Mouse (Mus musculus) ES-E14 (cell line): ENCODE measurements around the gene Lgmn. TPM values are rescaled to one million over a fixed set of nuclear protein-coding genes. Genes with fewer than 3 reads are reported as not detected.

Experiments
- DNase-seq: peaks from one replicate; pipeline ENCODE4 v3.0.0-alpha.2; 2013; ENCODE audit warnings: low read depth, low spot score
- H3K27ac ChIP-seq: 2 replicates; pipeline ENCODE4 v1.5.1; 2012; ENCODE audit warnings: low read depth, mild to moderate bottlenecking, low read length, moderate library complexity, mixed read lengths; ENCODE audit not compliant: poor library complexity, insufficient read depth, severe bottlenecking
- H3K36me3 ChIP-seq: 2 replicates; pipeline ENCODE4 v1.6.1; 2012; ENCODE audit warnings: mild to moderate bottlenecking, low read length, moderate library complexity, mixed read lengths; ENCODE audit not compliant: control insufficient read depth, poor library complexity, insufficient read depth, severe bottlenecking
- H3K4me1 ChIP-seq, 2 experiments: fragments of 150-350 bp in 1 of 2; sonication (generic) in 1 of 2; 2 replicates each; pipeline ENCODE4 v1.6.1; 2012; ENCODE audit warnings: low read length in 2 of 2, mild to moderate bottlenecking in 1 of 2, mixed read lengths in 1 of 2; ENCODE audit not compliant: control insufficient read depth in 2 of 2, insufficient read depth in 2 of 2, poor library complexity in 1 of 2
- H3K4me3 ChIP-seq, 2 experiments: fragments of 150-350 bp in 1 of 2; sonication (generic) in 1 of 2; 2 replicates each; pipeline ENCODE4 v1.5.1; 2012; ENCODE audit warnings: low read length in 2 of 2, low read depth in 1 of 2, mild to moderate bottlenecking in 1 of 2, mixed read lengths in 1 of 2; ENCODE audit not compliant: insufficient read depth in 1 of 2, poor library complexity in 1 of 2, severe bottlenecking in 1 of 2
- H3K9ac ChIP-seq: 2 replicates; pipeline ENCODE4 v1.6.1; 2012; ENCODE audit warnings: low read depth, mild to moderate bottlenecking, low read length, mixed read lengths; ENCODE audit not compliant: poor library complexity, insufficient read depth, severe bottlenecking
- H3K9me3 ChIP-seq: fragments of 150-350 bp; sonication (generic); 2 replicates; pipeline ENCODE4 v1.6.1; 2012; ENCODE audit warnings: low read depth, mild to moderate bottlenecking, low read length; ENCODE audit not compliant: control insufficient read depth, insufficient read depth
- CHD2 ChIP-seq: IDR thresholded peaks from 2 replicates; pipeline ENCODE4 v1.6.1; 2014; ENCODE audit warnings: mild to moderate bottlenecking, low read depth, low read length, inconsistent platforms
- HCFC1 ChIP-seq: IDR thresholded peaks from 2 replicates; pipeline ENCODE4 v1.6.1; 2012; ENCODE audit warnings: low read length, inconsistent platforms, borderline replicate concordance; ENCODE audit not compliant: insufficient read depth
- MAFK ChIP-seq: IDR thresholded peaks from 2 replicates; pipeline ENCODE4 v1.6.1; 2014; ENCODE audit warnings: mild to moderate bottlenecking, low read depth, low read length, inconsistent platforms; ENCODE audit not compliant: insufficient read depth
- ZC3H11A ChIP-seq: IDR thresholded peaks from 2 replicates; pipeline ENCODE4 v1.6.1; 2012; ENCODE audit warnings: low read depth, mild to moderate bottlenecking, inconsistent platforms, low read length, borderline replicate concordance
- ZNF384 ChIP-seq: IDR thresholded peaks from 2 replicates; pipeline ENCODE4 v1.6.1; 2012; ENCODE audit warnings: low read depth, low read length, inconsistent platforms
- in situ Hi-C, 2 experiments: fragments of 600-800 bp; cut with MboI; formaldehyde crosslinking; loops; one replicate each; pipeline ENCODE4 v1.15.1; 2025; ENCODE audit warnings: low sequenced_read_pairs in 2 of 2, inconsistent platforms in 1 of 2; ENCODE audit not compliant: unreplicated experiment in 2 of 2
- total RNA-seq: library from RNA; depleted of rRNA; stranded (reverse); fragments of 300-350 nt; gene quantifications from 2 replicates; pipeline ENCODE4 v1.2.3, GENCODE M21; 2012

The Lgmn gene
- total RNA-seq, 1 experiment, result 99.1 TPM

DNA sequence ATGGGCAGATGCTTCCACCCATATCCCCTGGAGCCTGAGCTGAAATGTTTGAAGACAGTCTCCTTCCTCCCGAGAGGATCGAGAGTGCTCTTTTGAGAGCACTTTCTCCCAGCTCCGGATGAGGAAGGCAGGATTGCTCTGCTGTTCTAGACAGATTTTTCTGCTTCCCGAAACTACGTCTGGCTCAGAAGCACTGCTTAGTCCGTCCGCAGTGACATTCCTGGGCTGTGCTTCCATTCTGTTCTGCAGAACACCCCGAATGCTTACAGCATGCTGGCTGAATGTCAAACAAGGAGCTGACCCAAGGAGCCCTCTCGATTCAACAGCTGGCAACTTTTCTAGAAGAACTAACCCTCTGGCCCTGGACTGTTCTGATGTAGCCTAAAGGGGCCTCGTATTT lies 10.8 kb upstream of the Lgmn start:
- H3K4me3 ChIP-seq, result no peak overlapping the region
- TF ChIP-seq MAFK (no peak), CHD2 (no peak), ZNF384 (no peak), HCFC1 (no peak), ZC3H11A (no peak)
- no peaks in the 10 kb centered on the region for H3K9me3 ChIP-seq
- no peak overlapping the region for H3K9ac ChIP-seq
- no peaks in the 10 kb centered on the region for H3K36me3 ChIP-seq
- no peak for DNase-seq
- no peaks in the 10 kb centered on the region; a peak in 1 of 4 replicates for H3K4me1 ChIP-seq
- no peak overlapping the region for H3K27ac ChIP-seq
- in situ Hi-C loops, result no loop called here

DNA sequence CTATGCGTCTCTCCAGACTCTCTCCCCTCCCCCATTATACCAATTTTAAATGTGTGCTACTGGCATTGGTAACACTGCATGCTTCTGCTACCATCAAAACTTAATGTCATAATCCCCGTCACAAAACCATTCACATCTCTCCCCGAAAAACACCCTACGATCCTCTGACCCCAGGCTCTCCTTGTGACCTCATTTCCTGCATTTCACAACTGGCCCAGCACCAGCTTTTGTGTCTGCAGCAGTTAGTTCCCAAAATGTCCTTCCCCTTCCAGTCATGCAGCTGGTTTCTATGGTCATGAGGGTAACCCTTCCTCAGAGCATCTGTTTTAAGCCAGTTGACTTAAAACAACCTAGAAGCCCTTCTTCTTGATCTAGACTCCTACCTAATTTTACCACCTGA lies 5.8 kb upstream of the Lgmn start:
- Histone ChIP-seq H3K9me3 (no peaks in the 10 kb centered on the region), H3K4me1 (no peaks in the 10 kb centered on the region), H3K9ac (no peak overlapping the region), H3K27ac (no peak overlapping the region), H3K36me3 (no peaks in the 10 kb centered on the region), H3K4me3 (no peak overlapping the region)
- TF ChIP-seq CHD2 (no peak), HCFC1 (no peak), ZC3H11A (no peak), MAFK (no peak), ZNF384 (no peak)
- DNase-seq, result no peak
- in situ Hi-C loops, result no loop called here

DNA sequence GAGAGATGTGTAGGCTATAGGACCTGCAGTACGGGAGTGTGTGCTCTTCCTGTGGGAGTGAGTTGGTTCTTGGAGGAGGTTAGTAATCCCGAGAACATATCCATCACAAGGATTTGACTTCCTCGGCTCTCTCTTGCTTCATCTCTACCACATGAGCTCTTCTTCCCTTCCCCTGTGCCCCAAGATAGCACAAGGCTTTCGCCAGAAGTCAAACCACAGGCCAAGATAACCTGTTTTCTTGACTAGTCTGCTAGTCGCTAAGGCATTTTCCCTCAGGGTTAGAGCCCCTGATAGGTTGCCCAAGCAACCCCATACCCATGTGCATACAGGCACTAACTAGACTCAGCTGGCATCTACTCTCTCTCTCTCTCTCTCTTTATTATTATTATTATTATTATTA lies 4.1 kb upstream of the Lgmn start:
- Histone ChIP-seq H3K4me1 (no peaks in the 10 kb centered on the region; a peak in 1 of 4 replicates), H3K27ac (no peak overlapping the region), H3K9ac (no peak overlapping the region), H3K4me3 (no peak overlapping the region), H3K9me3 (no peaks in the 10 kb centered on the region), H3K36me3 (no peaks in the 10 kb centered on the region)
- DNase-seq, result no peak
- in situ Hi-C loops, result no loop called here
- no peak for TF ChIP-seq ZNF384
- TF ChIP-seq CHD2, result no peak
- no peak for TF ChIP-seq HCFC1
- TF ChIP-seq MAFK, result no peak
- no peak for TF ChIP-seq ZC3H11A

DNA sequence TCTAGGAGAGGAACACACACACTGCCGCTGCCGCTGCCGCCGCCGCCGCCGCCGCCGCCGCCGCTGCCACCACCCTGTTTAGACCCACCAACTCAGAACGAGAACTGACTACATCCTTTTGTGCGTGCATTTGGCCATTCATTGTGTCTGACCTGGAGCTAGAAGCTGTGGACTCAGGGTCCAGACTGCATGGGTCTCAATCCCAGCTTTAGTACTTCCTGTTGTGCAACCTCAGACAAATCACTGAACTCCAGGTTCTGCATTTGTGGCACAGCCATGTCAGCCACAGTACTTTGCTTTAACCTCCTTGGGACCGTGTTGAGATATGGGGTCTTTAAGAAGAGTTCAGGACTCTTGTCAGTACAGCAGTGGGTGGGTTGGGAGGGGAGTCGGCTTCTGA lies 3.0 kb upstream of the Lgmn start:
- TF ChIP-seq HCFC1 (no peak), MAFK (no peak), ZNF384 (no peak), ZC3H11A (no peak), CHD2 (no peak)
- no peak for DNase-seq
- in situ Hi-C loops, result no loop called here
- peaks cover 0 to 6% of the 10 kb centered on the region in 2 experiments; a peak in 2 of 4 replicates for H3K4me1 ChIP-seq
- 0 out of 2 replicates have a peak overlapping the region, but pooled peaks have one; percentile 27 for H3K9ac ChIP-seq
- no peak overlapping the region for H3K27ac ChIP-seq
- H3K4me3 ChIP-seq, result peak overlapping the region; percentile 48 to 58; a peak in 2 of 4 replicates
- no peaks in the 10 kb centered on the region for H3K9me3 ChIP-seq
- no peaks in the 10 kb centered on the region for H3K36me3 ChIP-seq

DNA sequence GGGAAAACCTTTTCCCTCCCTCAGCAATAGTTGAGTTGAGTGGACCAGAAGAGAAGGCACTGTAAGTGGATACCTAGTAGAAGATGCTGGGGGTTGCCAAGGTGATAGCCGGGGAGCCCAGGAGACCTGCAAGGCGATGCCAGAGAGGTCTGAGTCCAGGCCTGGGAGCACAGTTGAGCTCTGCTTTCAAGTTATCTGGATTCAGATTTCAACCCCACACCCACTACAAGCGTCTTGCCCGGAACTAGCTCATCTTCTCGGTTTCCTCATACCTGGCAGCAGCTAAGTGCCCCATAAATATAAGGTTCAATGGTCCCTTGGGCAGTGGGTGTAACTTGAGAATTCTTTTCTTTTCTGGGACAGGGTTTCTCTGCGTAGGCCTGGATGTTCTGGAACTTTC lies 1.5 kb upstream of the Lgmn start:
- no peak for DNase-seq
- no peaks in the 10 kb centered on the region for H3K9me3 ChIP-seq
- no peak overlapping the region for H3K9ac ChIP-seq
- H3K4me3 ChIP-seq, result no peak overlapping the region
- no peak for TF ChIP-seq MAFK
- no peak for TF ChIP-seq ZNF384
- no peak for TF ChIP-seq HCFC1
- no peak for TF ChIP-seq ZC3H11A
- TF ChIP-seq CHD2, result no peak
- no peaks in the 10 kb centered on the region for H3K36me3 ChIP-seq
- no peak overlapping the region for H3K27ac ChIP-seq
- in situ Hi-C loops, result no loop called here
- H3K4me1 ChIP-seq, result peaks cover 0 to 6% of the 10 kb centered on the region in 2 experiments; a peak in 2 of 4 replicates
